Mouse (Mus musculus): Measurements from ENCODE around the gene Podn.

Gene Podn

GRCm38 (mm10) chr4:107998641-107999332 lies 97.5 kb downstream of the Podn start:
- DNase-seq, result no peak

GRCm38 (mm10) chr4:107996418-107996986 lies 99.7 kb downstream of the Podn start:
- DNase-seq, result no peak

GRCm38 (mm10) chr4:107995727-107996126 lies 100.5 kb downstream of the Podn start:
- DNase-seq, result no peak

DNA sequence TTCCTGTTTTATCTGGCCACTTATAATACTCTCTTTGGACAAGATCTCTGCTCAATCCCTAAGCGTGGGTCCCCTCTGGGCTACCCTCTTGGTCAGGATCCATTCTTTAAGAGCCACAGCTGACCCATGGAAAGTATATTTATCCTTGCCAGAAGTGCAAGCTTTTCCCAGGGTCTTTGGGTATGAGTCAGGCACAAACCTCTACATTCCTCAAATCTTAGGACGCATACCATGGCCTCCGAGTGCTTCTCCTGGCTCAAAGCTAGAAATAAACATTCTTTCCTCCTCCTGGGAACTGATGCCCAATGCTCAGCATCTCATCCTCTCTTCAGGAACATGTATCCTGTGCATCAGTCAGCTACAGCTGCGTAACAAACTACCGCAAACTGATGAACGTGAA lies 101.2 kb downstream of the Podn start:
- DNase-seq, result no peak

DNA sequence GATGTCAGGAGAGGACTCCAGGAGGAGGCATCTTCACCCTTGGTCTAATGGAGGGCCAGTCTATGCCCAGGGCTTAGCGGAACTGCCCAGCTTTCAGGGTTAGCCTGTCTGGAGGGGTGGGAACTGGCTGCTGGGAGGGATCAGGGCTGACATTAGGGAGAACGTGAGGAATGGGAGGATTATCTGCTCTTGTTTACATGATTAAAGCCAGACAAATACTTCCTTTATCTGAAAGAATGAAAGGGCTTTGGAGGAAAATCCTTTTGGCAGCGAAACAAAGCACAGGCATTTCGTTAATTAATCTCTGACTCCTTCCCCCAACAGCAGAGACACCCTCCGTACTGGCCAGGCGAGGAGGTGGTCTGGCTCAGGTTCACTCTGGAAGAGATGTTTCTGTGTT lies 104.4 kb downstream of the Podn start:
- DNase-seq, result no peak

DNA sequence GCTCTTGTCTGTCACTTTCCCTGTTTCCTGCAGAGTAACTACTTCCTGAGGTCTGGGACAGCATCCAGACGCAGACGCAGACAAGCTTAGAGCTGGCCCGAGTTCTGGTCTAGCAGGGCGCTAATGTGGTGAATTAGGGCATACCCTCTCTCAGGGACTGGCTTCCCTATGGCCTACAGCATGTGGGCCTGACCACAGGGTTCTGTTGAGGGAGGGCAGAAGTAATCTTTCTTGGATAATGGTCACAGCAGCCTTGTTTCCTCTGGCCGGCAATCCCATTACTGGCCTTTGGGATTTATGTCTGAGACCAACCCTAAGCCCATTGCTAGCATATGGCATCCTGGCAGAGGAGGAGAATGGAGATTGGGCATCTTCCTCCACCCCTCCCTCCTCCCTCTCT lies 105.4 kb downstream of the Podn start:
- DNase-seq, result no peak

GRCm38 (mm10) chr4:107988931-107989330 lies 107.3 kb downstream of the Podn start:
- DNase-seq, result no peak

GRCm38 (mm10) chr4:107986386-107987168 lies 109.7 kb downstream of the Podn start:
- no peak for DNase-seq

DNA sequence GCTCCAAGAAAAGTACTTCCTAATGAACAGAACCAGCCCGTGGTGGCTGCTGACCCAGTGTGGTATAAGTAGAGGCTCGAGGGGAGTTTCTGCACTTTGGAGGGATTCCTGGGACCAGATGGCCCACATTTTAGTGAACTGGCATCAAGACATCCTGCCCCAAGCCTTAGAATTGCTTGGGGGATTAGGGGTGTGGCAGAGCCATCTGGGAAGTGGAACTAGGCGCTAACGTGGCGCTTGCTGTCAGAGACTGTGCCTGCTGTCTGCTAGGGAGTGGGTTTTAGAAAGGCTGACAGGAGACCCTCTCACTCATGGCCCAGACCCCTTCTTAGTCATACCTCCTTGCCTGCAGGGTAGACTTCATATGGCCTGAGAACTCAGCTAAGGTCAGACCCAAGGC lies 110.4 kb downstream of the Podn start:
- DNase-seq, result no peak

- peak; percentile 85 for DNase-seq
Observed at GRCm38 (mm10) chr4:107984282-107984981, 111.8 kb downstream of the Podn start.

DNA sequence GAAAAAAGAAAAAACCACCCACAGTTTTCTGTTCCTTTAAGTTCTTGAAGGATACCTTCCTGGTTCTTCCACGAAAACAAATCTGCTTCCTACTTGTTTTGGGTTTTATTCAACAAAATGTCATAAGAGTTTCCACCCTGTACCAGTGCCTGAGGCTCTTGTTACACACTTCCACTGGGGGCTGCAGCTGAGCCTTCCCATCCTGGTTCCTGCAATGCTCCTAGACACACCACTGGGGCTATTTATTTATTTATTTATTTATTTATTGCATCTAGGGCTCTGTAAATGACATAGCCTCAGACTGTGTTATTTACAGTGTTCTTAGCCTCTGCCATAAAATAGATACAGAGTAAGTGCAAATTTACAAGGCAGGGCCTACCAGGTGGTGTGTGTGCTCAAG lies 112.5 kb downstream of the Podn start:
- DNase-seq, result no peak

DNA sequence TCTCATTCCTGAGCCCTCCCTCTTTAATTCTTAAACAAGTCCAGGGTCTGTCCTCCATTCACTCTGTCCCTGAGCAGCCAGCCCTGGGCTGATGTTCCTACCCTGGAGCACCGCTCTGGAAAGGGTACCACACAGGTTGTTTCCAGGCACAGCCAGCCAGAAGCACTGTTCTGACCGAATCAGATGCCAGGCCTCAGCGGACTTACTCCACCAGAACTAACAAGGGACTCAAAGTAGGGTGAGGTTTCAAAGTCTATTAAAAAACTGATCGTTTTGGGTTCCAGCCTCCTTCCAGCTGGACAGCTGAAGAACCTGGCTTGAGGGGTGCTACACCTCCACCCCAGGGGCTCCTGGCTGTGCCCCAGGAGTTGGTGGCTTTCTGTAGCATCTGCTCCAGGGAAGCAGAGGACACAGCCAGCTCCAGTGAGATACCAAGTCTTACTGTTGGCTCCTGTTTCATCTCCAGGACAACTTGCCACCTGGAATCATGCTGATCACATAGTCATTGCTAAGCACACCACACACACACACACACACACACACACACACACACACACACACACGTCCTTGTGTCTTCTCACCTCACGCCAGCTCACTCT lies 116.1 kb downstream of the Podn start:
- DNase-seq, result no peak

DNA sequence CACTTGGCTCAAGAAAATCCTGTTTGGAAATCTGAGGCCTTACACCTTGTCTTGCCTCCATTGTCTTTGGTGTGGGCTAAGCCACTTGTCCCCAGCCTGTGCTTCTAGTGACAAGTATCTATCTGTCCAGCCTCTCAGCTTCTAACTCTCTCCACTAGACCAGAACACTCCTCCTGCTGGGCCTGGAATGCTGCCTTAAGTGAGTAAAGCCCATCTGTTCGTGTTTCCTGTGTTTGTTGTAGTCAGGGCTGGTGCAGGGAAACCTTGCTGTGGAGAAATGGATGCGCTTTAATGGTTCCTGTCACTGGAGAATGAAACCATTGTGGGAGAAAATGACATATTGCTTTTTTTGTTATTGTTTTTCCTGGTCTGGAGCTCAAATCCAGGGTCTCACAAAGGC lies 116.7 kb downstream of the Podn start:
- peak; percentile 49 for DNase-seq

DNA sequence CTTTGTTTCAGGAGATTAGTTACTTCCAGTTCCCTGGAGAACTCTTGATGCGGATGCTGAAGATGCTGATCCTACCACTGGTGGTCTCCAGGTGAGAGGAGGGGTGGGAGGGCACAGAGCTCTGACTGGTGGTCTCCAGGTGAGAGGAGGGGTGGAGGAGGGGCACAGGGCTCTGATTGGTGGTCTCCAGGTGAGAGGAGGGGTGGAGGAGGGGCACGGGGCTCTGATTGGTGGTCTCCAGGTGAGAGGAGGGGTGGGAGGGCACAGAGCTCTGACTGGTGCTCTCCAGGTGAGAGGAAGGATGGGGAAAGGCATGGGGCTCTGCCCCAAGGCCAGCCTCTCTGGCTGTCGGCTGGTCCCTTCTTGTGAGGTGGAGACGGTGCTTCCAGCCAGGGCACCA lies 118.7 kb downstream of the Podn start:
- no peak for DNase-seq

DNA sequence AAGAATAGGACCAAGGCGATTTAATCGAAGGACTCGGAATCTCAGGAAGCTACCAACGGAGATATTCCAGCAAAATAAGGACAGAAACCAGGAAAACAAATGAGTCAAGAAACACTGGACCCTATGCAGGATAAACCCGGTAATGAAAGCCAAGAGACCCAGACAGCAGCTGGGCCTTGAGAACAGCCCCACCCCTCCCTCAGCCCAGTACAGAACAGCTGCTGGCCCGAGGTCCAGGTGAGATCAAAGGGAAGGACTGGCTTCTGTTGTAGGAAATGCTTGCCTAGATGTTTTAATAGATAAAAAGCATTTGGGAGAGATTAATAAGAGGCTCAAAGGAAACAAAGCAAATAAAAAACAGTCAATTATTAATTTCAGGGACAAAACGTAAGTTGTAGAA lies 121.2 kb downstream of the Podn start:
- DNase-seq, result no peak

DNA sequence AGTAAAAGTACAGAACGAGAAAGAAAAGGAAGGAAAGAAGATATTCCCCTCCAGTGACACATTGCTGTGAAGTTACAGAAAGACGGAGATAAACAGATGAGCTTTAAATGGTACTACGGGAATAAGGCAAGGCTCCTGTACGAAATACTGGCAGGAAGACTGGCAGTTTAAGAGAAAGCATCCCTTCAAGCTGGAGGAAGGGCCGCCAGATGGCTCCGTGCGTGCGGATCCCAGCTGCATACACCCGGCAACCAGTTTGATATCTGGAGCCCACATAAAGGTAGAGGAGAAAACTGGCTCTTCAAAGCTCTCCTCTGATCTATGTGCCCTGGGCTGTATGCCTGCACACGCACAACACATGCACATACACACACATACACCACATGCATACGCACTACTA lies 121.7 kb downstream of the Podn start:
- no peak for DNase-seq

DNA sequence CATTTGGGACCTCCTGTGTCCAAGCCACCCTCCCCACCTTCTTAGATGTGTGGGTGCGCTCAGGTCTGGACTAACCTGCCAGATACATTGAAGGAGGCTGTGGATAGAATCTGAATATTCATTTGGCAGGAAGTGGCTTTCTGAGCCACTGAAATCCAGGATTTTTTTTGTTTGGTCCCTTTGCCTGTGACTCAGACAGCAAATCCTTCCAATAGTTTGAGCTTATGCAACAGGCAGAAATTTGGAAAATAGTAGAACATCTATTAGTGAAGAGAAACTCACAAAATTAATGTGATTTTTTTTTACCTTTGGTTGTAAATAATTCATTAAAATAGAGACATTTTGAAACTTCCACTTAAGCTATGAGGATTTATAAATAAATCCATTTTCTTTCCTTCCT lies 125.1 kb downstream of the Podn start:
- no peak for DNase-seq

GRCm38 (mm10) chr4:107969781-107970180 lies 126.5 kb downstream of the Podn start:
- no peak for DNase-seq

DNA sequence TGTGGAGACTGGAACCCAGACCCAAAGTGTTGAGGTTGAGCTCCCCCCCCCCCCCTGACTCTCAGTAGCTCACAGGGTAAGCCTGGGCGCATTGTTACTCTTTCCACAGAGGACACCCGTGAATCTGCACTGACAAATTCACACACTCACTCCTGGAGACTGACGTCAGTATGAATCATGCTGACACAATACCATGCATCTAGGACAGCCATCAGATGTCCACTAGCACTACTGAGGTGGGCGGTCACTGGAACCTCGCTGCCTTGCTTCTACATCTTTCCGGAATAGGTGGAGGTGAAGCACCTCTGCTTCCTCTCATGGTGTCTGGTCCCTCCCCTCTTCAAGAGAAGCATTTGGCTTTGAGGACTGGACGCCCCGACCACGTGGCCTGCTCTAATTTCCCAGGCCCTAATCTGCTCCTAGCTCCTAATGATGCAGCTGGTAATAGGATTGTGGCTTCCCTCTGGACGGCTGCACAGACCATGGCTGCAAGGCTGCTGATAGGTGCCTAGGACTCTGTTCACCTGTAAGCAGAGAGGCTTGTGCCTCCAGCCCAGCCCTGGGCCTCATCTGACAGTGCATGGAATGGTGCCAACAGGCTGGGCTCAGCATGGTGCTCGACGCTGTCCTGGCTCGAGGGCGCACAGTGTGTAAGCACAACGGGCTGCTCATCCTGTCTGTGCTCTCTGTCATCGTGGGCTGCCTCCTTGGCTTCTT lies 128.1 kb downstream of the Podn start, which contains the start of gene Slc1a7:
Slc1a7 (plus strand) TSS at position 367 of the 717 bp plus-strand sequence.
- no peak for DNase-seq

DNA sequence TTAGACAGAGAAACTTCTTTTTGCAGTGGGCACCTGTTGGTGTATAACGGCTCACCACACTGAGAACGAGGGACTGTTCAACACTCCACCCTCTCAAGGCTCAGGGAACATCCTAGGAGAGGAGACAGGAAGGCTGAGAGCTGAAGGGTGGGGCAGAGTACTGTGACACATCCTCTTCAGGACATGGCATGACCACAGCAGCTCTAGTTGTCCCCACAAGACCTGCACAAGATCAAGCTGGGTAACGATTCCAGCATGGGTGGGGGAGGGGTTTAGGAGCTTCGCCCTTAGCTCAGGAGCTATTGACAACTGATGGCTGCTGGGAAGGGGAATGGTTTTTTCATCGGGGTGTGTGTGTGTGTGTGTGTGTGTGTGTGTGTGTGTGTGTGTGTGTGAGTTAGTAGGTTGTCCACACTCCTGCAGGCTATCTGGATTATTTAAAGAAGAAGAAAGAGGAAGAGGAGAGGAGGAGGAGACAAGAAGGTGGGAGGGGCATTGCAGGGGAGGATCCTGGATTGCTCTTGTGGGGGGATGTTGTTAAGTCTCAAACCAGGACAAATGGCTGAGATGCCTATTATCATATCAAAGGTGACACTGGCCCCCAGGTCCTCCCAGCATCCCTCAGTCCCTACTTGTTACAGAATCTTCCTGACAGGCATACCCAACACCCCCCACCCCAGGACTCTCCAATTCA lies 129.7 kb downstream of the Podn start:
- no peak for DNase-seq
